Mouse (Mus musculus): ENCODE results near the gene Fam227a.
"Not testable (repeated sequence)": the region's sequence is repeated elsewhere in the genome, so short reads cannot be mapped to it uniquely, and the experiment has no call there.

DNA sequence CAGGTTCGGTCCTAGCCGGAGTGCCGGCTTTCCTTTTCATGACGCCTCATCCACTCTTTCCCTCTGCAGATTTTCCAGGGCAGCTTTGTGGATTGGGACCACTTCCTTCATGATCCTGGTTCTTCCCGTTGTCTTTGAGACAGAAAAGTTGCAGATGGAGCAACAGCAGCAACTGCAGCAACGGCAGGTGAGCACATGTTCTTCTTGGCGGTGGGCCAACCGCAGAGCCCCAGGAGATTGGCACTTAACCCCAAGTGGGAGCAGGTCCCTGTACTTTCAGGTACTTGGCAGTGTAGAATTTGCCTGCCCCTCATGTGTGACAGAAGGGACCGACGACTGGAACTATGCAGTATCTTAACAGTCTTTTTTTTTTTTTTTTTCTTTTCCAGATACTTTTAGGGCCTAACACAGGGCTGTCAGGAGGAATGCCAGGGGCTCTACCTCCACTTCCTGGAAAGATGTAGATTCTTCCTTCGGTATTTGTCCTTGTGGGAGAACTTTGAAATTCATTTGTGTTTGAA is 13.1 kb upstream of the Fam227a start:
- not testable (repeated sequence) for TF ChIP-seq EP300, CTCF (IDR thresholded peaks at IDR 0.05)
